Mouse (Mus musculus): ENCODE results near the gene Palld. TPM values are rescaled to one million over a fixed set of nuclear protein-coding genes. Genes with fewer than 3 reads are reported as not detected.

Gene Palld
- total and polyA plus RNA-seq, 3 experiments, result 0.87 to 7.1 (median 2.6) TPM

DNA sequence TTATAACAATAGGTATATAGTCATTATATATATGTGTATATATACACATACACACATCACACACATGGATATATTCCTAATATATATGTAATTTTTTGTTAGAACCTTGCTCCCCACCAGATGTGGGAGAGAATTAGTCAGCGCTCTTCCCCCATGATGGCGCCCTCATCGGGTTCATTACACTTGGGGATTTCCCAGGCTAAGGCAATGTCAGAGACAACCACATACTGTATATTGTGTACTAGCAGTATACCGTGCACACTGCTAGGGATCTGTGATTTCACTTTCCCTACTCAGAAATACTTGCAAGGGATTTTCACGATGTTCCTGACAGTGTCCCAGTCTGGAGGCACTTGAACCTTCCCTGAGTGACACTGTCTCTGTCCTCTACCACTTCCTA is 341.3 kb downstream of the Palld start:
- TF ChIP-seq ZNF384 (IDR thresholded peaks at IDR 0.05; ENCODE audit: low read depth, low read length) (no peak), GABPA (IDR thresholded peaks at IDR 0.05; ENCODE audit: insufficient replicate concordance, low read depth, low read length) (no peak), MAZ (IDR thresholded peaks at IDR 0.05; ENCODE audit: low read depth, low read length) (peak; percentile 45; the same call in 1 of the 2 replicates), SIN3A (IDR thresholded peaks at IDR 0.05; ENCODE audit: low read length) (no peak), MYC (IDR thresholded peaks at IDR 0.05; ENCODE audit: low read depth, low read length) (peak; percentile 37; the same call in 1 of the 2 replicates), POLR2AphosphoS2 (IDR thresholded peaks at IDR 0.05; ENCODE audit: low read depth, low read length) (no peak), ZMIZ1 (IDR thresholded peaks at IDR 0.05; ENCODE audit: low read depth, low read length) (no peak), MXI1 (IDR thresholded peaks at IDR 0.05; ENCODE audit: low read depth, low read length) (no peak), MEF2A (IDR thresholded peaks at IDR 0.05; ENCODE audit: borderline replicate concordance, low read depth, low read length) (no peak), MAX (IDR thresholded peaks at IDR 0.05; ENCODE audit: low read length) (no peak), NRF1 (IDR thresholded peaks at IDR 0.05; ENCODE audit: low read depth, low read length) (no peak), HCFC1 (IDR thresholded peaks at IDR 0.05; ENCODE audit: low read depth, low read length) (0 out of 2 replicates have a peak, but pooled peaks have one; percentile 18), NELFE (IDR thresholded peaks at IDR 0.05; ENCODE audit: low read depth, low read length) (no peak), USF2 (conservative IDR thresholded peaks at IDR 0.05; ENCODE audit: low read depth, low read length) (no peak), RAD21 (IDR thresholded peaks at IDR 0.05; ENCODE audit: low read depth, low read length) (no peak), RCOR1 (conservative IDR thresholded peaks at IDR 0.05; ENCODE audit: low read depth, low read length) (no peak), BHLHE40 (IDR thresholded peaks at IDR 0.05; ENCODE audit: low read depth, low read length) (peak; percentile 53), SMC3 (IDR thresholded peaks at IDR 0.05; ENCODE audit: low read depth, low read length) (no peak), ZC3H11A (IDR thresholded peaks at IDR 0.05; ENCODE audit: low read depth, low read length) (no peak), IRF4 (IDR thresholded peaks at IDR 0.05; ENCODE audit: low read depth, low read length) (peak; percentile 81), JUND (conservative IDR thresholded peaks at IDR 0.05; ENCODE audit: low read depth, low read length) (peak; percentile 59; the same call in 1 of the 2 replicates), MAFK (IDR thresholded peaks at IDR 0.05; ENCODE audit: insufficient replicate concordance, low read length) (no peak), ZKSCAN1 (IDR thresholded peaks at IDR 0.05; ENCODE audit: borderline replicate concordance, low read depth, low read length) (no peak), CHD2 (IDR thresholded peaks at IDR 0.05; ENCODE audit: low read length) (no peak), EP300 (IDR thresholded peaks at IDR 0.05; ENCODE audit: low read length) (peak; percentile 82), USF1 (IDR thresholded peaks at IDR 0.05; ENCODE audit: low read depth, low read length) (no peak), CHD1 (IDR thresholded peaks at IDR 0.05; ENCODE audit: low read depth, low read length) (no peak), TBP (conservative IDR thresholded peaks at IDR 0.05; ENCODE audit: low read depth, low read length) (no peak; the same call in none of the 2 replicates), CTCF (conservative IDR thresholded peaks at IDR 0.05 in 1 of 2, IDR thresholded peaks at IDR 0.05 in 1 of 2; ENCODE audit: low read depth in 2 of 2, low read length in 2 of 2) (no peak), ELF1 (IDR thresholded peaks at IDR 0.05; ENCODE audit: low read depth, low read length) (no peak), ETS1 (conservative IDR thresholded peaks at IDR 0.05; ENCODE audit: low read depth, low read length) (no peak; the same call in none of the 2 replicates), POLR2A (IDR thresholded peaks at IDR 0.05; ENCODE audit: low read depth, low read length) (peak; percentile 25; the same call in 1 of the 2 replicates), JUN (IDR thresholded peaks at IDR 0.05; ENCODE audit: insufficient read depth, low read depth, low read length) (peak; percentile 55; the same call in 1 of the 2 replicates), KAT2A (IDR thresholded peaks at IDR 0.05; ENCODE audit: insufficient replicate concordance, low read length) (no peak), TCF12 (IDR thresholded peaks at IDR 0.05; ENCODE audit: low read depth, low read length) (peak; percentile 75; the same call in 1 of the 2 replicates), E2F4 (IDR thresholded peaks at IDR 0.05; ENCODE audit: insufficient replicate concordance, low read depth, low read length) (no peak), PAX5 (IDR thresholded peaks at IDR 0.05; ENCODE audit: low read length) (no peak)
- Histone ChIP-seq H3K9me3 (replicated peaks; ENCODE audit: low read length) (no peaks in the 10 kb centered on the region), H3K9ac (ENCODE audit: insufficient read depth, low read depth) (peak overlapping the region; percentile 57), H3K27ac (ENCODE audit: insufficient read depth, low read depth) (peak overlapping the region; percentile 99), H3K36me3 (replicated peaks in 1 of 2; ENCODE audit: control insufficient read depth in 1 of 2, insufficient read depth in 1 of 2, low read length in 1 of 2) (no peaks in the 10 kb centered on the region), H3K79me2 (replicated peaks; ENCODE audit: control insufficient read depth, extremely low read depth, insufficient read depth, poor library complexity, severe bottlenecking) (no peaks in the 10 kb centered on the region), H3K4me1 (ENCODE audit: control insufficient read depth in 1 of 2, insufficient read depth in 2 of 2) (peaks cover 30 to 61% of the 10 kb centered on the region in 2 experiments), H3K27me3 (replicated peaks) (no peaks in the 10 kb centered on the region), H3K4me2 (ENCODE audit: insufficient read depth, low read depth, poor library complexity, severe bottlenecking) (peak overlapping the region; percentile 99), H3K4me3 (replicated peaks in 1 of 3; ENCODE audit: low read depth in 2 of 3, low read length in 2 of 3, poor library complexity in 1 of 3) (peak overlapping the region in 2 of 3 experiments; percentile 15 to 50)
- in situ Hi-C loops (cut with MboI; ENCODE audit: low pct_ligation_motif_present, low pct_unique_long_range_greater_than_20kb, low sequenced_read_pairs) (no loop called here), dilution Hi-C loops (cut with MboI; ENCODE audit: extremely low pct_ligation_motif_present, extremely low pct_unique_long_range_greater_than_20kb, low sequenced_read_pairs) (no loop called here)
- DNase-seq (ENCODE audit: extremely low read depth), result peak; percentile 67
